Comparison of ENCODE assay signal across 13 mouse cellular contexts in the genomic region with DNA sequence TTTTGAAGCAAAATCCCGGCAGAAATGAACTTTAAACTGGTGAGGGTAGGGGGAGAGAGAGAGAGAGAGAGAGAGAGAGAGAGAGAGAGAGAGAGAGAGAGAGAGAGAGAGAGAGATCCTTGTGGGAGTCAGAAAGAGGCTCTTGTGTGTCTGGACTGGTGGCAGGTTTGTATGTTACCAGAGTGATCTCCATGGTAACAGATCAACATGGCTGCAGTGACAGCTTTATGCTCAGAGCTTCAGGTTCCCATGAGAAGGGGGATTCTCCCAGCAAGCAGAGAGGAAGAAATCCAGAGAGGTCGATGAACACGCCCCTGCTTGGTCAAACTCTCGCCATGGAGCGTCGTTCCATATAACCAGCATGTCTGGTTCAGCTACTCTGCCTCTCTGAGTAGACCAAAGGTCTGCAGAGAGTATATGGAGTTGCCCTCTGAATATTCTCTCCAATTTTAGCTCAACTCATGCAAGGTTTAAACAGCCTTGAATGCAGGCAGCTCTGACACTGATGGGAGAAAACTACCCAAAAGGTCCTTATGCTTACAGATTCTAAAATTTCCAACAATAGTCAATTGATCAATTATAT.
DNase-seq lines count a peak whose midpoint lies in the region; ATAC-seq and TF ChIP-seq lines count a peak whose summit lies in the region.
"Had no signal": no experiment of that assay in that cellular context is flagged by ENCODE, and none has a peak within 500 bp of the region (broad histone marks: within the 10 kb centered on the region; RNA-seq: fewer than 3 reads in every experiment).

No protein-coding gene starts in this region.

- H3K36me3 ChIP-seq in kidney, adult 2 months (ENCODE audit: control insufficient read depth, insufficient read depth, low read length): no peaks in the 10 kb centered on the region; the same call in 1 of the 2 replicates
- H3K36me3 ChIP-seq in forebrain, embryonic 16.5 days (ENCODE audit: control insufficient read depth, insufficient read depth): no peaks in the 10 kb centered on the region
- no peaks in the 10 kb centered on the region for H3K36me3 ChIP-seq in midbrain, embryonic 11.5 days (ENCODE audit: control insufficient read depth, insufficient read depth, low read length)

- DNase-seq in kidney, adult 2 months: no peak
- no peak for DNase-seq in kidney, postnatal 10 days
- DNase-seq in MN1 (ENCODE audit: low spot score): peak; percentile 51
- no peak for DNase-seq in midbrain, embryonic 11.5 days (ENCODE audit: low spot score, missing footprints)
- DNase-seq in adrenal gland, adult 18-20 months (ENCODE audit: low spot score in 2 of 2): no peak
- DNase-seq in gastrocnemius, postnatal 25 days: no peak
- no peak for DNase-seq in cerebellum, adult 18-20 months
- DNase-seq: right cerebral cortex, postnatal 4 days; thymus, postnatal 25 days had no signal

- peaks cover 33% of the 10 kb centered on the region for H3K4me1 ChIP-seq in kidney, adult 2 months (ENCODE audit: control insufficient read depth, insufficient read depth, low read length)
- H3K4me1 ChIP-seq in forebrain, embryonic 16.5 days (replicated peaks; ENCODE audit: control insufficient read depth, insufficient read depth, low read length): peaks cover 14% of the 10 kb centered on the region
- peaks cover 23% of the 10 kb centered on the region for H3K4me1 ChIP-seq in midbrain, embryonic 11.5 days (ENCODE audit: control insufficient read depth, insufficient read depth, low read length)

- H3K4me3 ChIP-seq in kidney, adult 2 months (ENCODE audit: insufficient read depth, low read depth, low read length): no peak overlapping the region
- H3K4me3 ChIP-seq in forebrain, embryonic 16.5 days (replicated peaks; ENCODE audit: low read length): no peak overlapping the region
- no peak overlapping the region for H3K4me3 ChIP-seq in midbrain, embryonic 11.5 days (ENCODE audit: low read depth, low read length)
- H3K4me3 ChIP-seq: erythroblast, embryonic 14.5 days; megakaryocyte, embryonic 14.5 days had no signal

- no peak overlapping the region for H3K9ac ChIP-seq in forebrain, embryonic 16.5 days (replicated peaks; ENCODE audit: low read depth, low read length)
- no peak overlapping the region for H3K9ac ChIP-seq in midbrain, embryonic 11.5 days (ENCODE audit: low read length)

- no peak overlapping the region for H3K4me2 ChIP-seq in forebrain, embryonic 16.5 days (ENCODE audit: low read length)
- no peak overlapping the region for H3K4me2 ChIP-seq in midbrain, embryonic 11.5 days

- H3K9me3 ChIP-seq in forebrain, embryonic 16.5 days (ENCODE audit: control insufficient read depth, low read length): no peaks in the 10 kb centered on the region
- H3K9me3 ChIP-seq in midbrain, embryonic 11.5 days (ENCODE audit: control insufficient read depth, low read length): no peaks in the 10 kb centered on the region
- H3K9me3 ChIP-seq: megakaryocyte, embryonic 14.5 days had no signal

- peak overlapping the region; percentile 82 for H3K27ac ChIP-seq in kidney, adult 2 months (ENCODE audit: insufficient read depth, low read depth, low read length)
- no peak overlapping the region for H3K27ac ChIP-seq in forebrain, embryonic 16.5 days (ENCODE audit: low read length)
- H3K27ac ChIP-seq in midbrain, embryonic 11.5 days (ENCODE audit: low read depth, low read length): no peak overlapping the region

- no peak for TF ChIP-seq POLR2A in kidney, adult 2 months (IDR thresholded peaks at IDR 0.05; ENCODE audit: low read depth, low read length)

- H3K27me3 ChIP-seq in kidney, adult 2 months (replicated peaks; ENCODE audit: control insufficient read depth, insufficient read depth, low read length): no peaks in the 10 kb centered on the region
- H3K27me3 ChIP-seq in forebrain, embryonic 16.5 days (replicated peaks; ENCODE audit: control insufficient read depth, insufficient read depth, low read length): no peaks in the 10 kb centered on the region
- H3K27me3 ChIP-seq in midbrain, embryonic 11.5 days (ENCODE audit: control insufficient read depth, insufficient read depth, low read length): no peaks in the 10 kb centered on the region
- H3K27me3 ChIP-seq: megakaryocyte, embryonic 14.5 days had no signal

- TF ChIP-seq CTCF in kidney, adult 2 months (conservative IDR thresholded peaks at IDR 0.05; ENCODE audit: insufficient read depth, insufficient read length, low read depth, low read length): no peak

- WGBS in kidney, adult 2 months: 46% methylated on average over 6 of the region's 6 CpGs
- 60% methylated on average over 6 of the region's 6 CpGs for WGBS in forebrain, embryonic 16.5 days
- 40% methylated on average over 6 of the region's 6 CpGs for WGBS in midbrain, embryonic 11.5 days

- ATAC-seq in forebrain, embryonic 16.5 days: peak; percentile 78
- peak; percentile 83 for ATAC-seq in midbrain, embryonic 11.5 days (ENCODE audit: low FRiP score)
- ATAC-seq: inflammation-experienced regulatory T-cells, adult 6 months had no signal
